Mouse (Mus musculus) lung, postnatal 14 days (tissue): ENCODE measurements at regions not wholly inside any gene's neighbourhood (a gene's known extent, or its start where the extent isn't known, plus 50 kb on each side); places are given as distances from the start of the nearest gene placed in this dataset.
A peak's percentile ranks its signal among the peaks of the same experiment; 100 is the strongest.

Experiments used
- DNase-seq: peaks from one replicate; pipeline ENCODE4 v3.0.0; 2021

- no peak for DNase-seq
Observed at GRCm38 (mm10) chr12:54447354-54447753, 209.0 kb downstream of the Sptssa start.

GRCm38 (mm10) chr12:54446356-54446755, 210.0 kb downstream of the Sptssa start:
- no peak for DNase-seq

- DNase-seq, result no peak
Observed at GRCm38 (mm10) chr12:54444416-54444815, 212.0 kb downstream of the Sptssa start.

- DNase-seq, result peak; percentile 77
Observed at GRCm38 (mm10) chr12:54443285-54443684, 213.1 kb downstream of the Sptssa start.

- no peak for DNase-seq
Observed at GRCm38 (mm10) chr12:54442408-54442807, 214.0 kb downstream of the Sptssa start.

GRCm38 (mm10) chr12:54440851-54441593, 215.4 kb downstream of the Sptssa start:
- DNase-seq, result no peak

- DNase-seq, result no peak
Observed at GRCm38 (mm10) chr12:54438793-54439192, 217.6 kb downstream of the Sptssa start.

- no peak for DNase-seq
Observed at GRCm38 (mm10) chr12:54425236-54425635, 221.6 kb upstream of the Egln3 start.

DNA sequence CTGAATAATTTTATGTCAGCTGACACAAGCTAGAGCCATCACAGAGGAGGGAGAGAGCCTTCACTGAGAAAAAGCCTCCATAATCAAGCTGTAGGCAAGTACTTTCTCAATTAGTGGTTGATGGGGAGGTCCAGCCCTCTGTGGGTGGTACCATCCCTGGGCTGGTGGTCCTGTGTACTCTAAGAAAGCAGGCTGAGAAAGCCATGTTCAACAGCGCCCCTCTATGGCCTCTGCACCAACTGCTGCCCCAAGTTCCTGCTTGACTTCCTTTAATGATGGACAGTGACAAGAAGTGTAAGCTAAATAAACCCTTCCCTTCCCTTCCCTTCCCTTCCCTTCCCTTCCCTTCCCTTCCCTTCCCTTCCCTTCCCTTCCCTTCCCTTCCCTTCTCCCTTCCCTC, 211.2 kb upstream of the Egln3 start:
- no peak for DNase-seq

GRCm38 (mm10) chr12:54414201-54414600, 210.5 kb upstream of the Egln3 start:
- DNase-seq, result no peak

- no peak for DNase-seq
Observed at GRCm38 (mm10) chr12:54410038-54410605, 206.5 kb upstream of the Egln3 start.

DNA sequence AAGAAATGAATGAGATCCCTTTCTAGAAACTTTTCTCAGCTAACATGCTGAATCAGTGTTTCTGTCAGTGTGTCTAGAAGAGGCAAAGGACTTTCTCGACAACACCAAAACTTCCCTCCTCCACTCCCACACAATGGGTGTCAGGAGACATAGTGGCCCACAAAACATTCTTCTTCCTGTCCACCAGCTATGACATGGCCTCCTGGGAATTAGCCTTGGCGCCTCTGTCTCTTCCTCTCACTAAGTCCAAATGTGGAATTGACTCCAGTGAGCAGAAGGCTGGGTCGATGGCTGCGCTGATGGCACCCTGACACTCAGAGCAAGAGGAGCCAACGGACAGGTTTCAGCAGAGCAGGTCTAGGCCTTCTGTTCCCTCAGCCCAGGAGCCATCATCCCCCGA, 205.2 kb upstream of the Egln3 start:
- DNase-seq, result no peak

DNA sequence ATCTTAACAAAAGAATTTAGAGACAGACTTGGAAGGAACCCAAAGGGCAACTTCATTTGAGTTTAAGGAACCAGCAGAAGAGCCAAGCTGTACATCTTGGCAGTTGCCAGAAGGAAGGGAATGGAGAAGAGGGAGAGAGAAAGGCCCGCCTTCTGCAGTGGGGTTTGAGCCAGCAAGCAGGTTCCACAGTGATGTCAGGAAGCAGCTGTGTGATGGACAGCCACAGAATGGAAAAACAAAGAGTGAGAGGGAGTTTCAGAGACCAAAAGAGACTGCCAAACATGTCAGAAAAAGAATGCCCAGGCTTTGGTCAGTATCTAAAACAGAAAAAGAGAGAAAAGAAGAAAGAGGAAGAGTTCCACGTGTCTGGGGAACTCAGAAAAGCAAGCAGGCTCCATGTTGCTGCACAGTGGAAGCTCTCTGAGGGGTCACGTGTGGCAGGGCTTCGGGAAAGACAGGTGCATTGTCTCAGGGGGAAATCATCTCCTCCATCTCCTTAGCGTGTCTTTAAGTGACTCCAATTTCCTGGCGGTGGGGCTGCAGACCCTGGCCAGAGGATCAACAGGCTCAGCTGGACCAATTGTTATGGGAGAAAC, 203.7 kb upstream of the Egln3 start:
- no peak for DNase-seq

DNA sequence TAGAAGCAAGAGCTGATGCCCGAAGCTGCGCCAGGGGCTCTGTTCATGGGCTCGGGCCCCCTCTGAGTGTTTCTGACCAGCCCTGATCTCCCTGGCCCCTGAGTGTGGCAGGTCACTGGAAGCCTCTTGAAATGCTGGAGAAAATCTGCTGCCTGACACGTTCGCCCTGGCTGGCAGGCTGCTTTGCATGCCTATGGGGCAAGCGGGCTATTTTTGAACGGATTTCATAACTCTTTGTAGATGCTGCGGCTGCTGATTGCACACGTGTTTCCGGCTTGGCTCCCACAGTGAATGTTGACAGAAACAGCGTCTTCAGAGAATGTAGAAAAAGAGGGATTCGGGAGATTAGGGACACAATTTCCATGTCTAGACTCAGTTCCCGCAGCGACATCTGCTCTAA, 201.4 kb upstream of the Egln3 start:
- DNase-seq, result peak; percentile 73

GRCm38 (mm10) chr12:54402591-54402990, 198.9 kb upstream of the Egln3 start:
- no peak for DNase-seq

GRCm38 (mm10) chr12:54401665-54402064, 198.0 kb upstream of the Egln3 start:
- DNase-seq, result no peak

- DNase-seq, result no peak
Observed at GRCm38 (mm10) chr12:54400084-54400483, 196.4 kb upstream of the Egln3 start.

GRCm38 (mm10) chr12:54398080-54398479, 194.4 kb upstream of the Egln3 start:
- DNase-seq, result no peak

GRCm38 (mm10) chr12:54396952-54397351, 193.3 kb upstream of the Egln3 start:
- no peak for DNase-seq

GRCm38 (mm10) chr12:54396341-54396740, 192.7 kb upstream of the Egln3 start:
- no peak for DNase-seq

GRCm38 (mm10) chr12:54385401-54385800, 181.7 kb upstream of the Egln3 start:
- DNase-seq, result peak; percentile 62

DNA sequence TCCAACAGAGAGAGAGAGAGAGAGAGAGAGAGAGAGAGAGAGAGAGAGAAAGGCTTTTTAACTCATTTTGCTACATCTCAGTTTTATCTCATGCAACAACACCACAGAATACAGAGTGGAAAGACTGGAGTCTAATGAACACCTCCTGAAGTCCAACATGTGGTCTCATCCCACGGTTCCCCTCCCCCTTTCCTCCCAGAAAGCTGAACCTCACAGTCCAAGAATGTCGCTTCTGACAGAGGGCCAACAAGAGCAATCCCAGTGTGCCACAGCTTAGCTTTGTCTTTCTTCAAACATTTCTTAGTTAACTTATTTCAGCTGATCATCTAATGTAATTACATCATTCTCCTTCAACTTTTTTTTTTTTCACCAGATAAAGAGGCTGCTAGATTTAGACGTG, 180.5 kb upstream of the Egln3 start:
- DNase-seq, result no peak

DNA sequence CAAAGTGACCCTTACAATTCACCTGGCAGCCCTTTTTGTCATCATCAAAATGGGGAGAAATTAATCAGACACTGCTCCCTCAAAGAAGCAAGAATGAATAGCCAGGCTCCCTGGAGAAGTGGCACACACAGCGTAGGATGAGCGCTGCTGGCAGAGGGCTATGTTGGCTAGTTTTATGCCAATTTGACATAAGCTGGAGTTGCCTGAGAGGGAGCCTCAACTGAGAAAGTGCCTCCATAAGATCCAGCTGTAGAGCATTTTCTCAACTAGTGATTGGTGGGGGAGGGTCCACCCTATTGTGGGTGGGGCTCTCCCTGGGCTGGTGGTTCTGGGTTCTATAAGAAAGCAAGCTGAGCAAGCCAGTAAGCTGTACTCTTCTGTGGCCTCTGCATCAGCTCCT, 179.3 kb upstream of the Egln3 start:
- DNase-seq, result no peak

DNA sequence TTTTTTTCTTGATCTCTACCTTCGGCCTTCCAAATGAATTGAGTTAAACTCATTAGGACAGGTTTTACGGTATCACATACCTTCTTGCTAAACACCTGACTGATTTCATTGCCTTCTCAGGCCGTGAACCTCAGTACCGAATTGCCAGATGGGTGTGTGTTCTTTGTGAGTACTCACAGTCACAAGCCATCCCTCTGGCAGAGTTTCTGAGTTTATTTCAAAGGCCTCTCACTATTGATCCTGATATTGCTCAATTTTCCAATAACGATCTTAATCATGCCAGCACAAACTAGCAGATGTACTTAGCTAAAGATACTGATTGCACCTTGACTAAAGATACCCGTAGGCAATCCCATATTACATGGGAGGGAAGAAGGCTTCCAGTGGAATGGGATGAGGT, 178.4 kb upstream of the Egln3 start:
- no peak for DNase-seq

- no peak for DNase-seq
Observed at GRCm38 (mm10) chr12:54380322-54380721, 176.7 kb upstream of the Egln3 start.
